Comparison of ENCODE assay signal across 13 mouse cellular contexts in the genomic region with DNA sequence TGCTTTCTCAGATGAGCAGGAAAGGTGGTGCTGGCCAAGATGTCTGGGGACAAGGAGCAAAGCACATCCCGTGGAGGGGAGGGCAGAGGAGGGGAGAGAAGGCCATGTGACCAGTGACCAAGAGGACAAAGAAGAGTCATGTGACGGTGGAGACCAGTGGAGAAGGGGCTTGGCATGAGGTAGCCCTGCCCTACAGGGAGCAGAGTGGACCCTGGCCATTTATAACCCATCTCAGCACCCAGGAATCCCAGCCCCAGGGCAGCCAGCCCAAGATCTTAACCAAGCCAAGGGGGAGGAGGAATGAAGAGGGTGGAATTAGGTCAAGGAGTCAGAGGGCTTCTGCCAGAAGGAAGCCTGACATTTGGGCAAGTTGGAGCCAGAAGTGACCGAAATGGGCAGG. TPM values are rescaled to one million over a fixed set of nuclear protein-coding genes. Genes with fewer than 3 reads are reported as not detected.
DNase-seq lines count a peak whose midpoint lies in the region; ATAC-seq and TF ChIP-seq lines count a peak whose summit lies in the region.
"Had no signal": no experiment of that assay in that cellular context is flagged by ENCODE, and none has a peak within 500 bp of the region (broad histone marks: within the 10 kb centered on the region; RNA-seq: fewer than 3 reads in every experiment).

No protein-coding gene starts in this region.

- peak; percentile 66 for DNase-seq in adrenal gland, postnatal 14 days
- no peak for DNase-seq in adrenal gland, postnatal 4 days (ENCODE audit: low spot score in 2 of 2)
- DNase-seq in midbrain, embryonic 10.5 days (ENCODE audit: low spot score): no peak
- peak; percentile 49 for DNase-seq in lung, adult 2 months
- DNase-seq in thymus, postnatal 36 days: no peak
- DNase-seq in embryo, embryonic 11 days: no peak
- DNase-seq in cerebellum, adult 18-20 months: no peak
- DNase-seq: forebrain, postnatal 0 days; liver had no signal

- no peaks in the 10 kb centered on the region; the same call in 1 of the 2 replicates for H3K4me1 ChIP-seq in midbrain, embryonic 15.5 days
- peaks cover 23% of the 10 kb centered on the region for H3K4me1 ChIP-seq in midbrain, embryonic 10.5 days
- H3K4me1 ChIP-seq in lung, adult 2 months (ENCODE audit: control insufficient read depth, insufficient read depth, low read length): peaks cover 12% of the 10 kb centered on the region

- H3K9me3 ChIP-seq in midbrain, embryonic 15.5 days: no peaks in the 10 kb centered on the region
- H3K9me3 ChIP-seq in midbrain, embryonic 10.5 days (replicated peaks): no peaks in the 10 kb centered on the region
- H3K9me3 ChIP-seq: neural tube, embryonic 15.5 days had no signal

- TF ChIP-seq CTCF in lung, adult 2 months (IDR thresholded peaks at IDR 0.05; ENCODE audit: insufficient read depth, low read length): no peak

- no peak overlapping the region for H3K9ac ChIP-seq in midbrain, embryonic 15.5 days
- H3K9ac ChIP-seq: forebrain, postnatal 0 days; neural tube, embryonic 15.5 days had no signal

- no peaks in the 10 kb centered on the region for H3K36me3 ChIP-seq in midbrain, embryonic 15.5 days (replicated peaks)
- no peaks in the 10 kb centered on the region for H3K36me3 ChIP-seq in midbrain, embryonic 10.5 days
- H3K36me3 ChIP-seq: neural tube, embryonic 15.5 days had no signal

- TF ChIP-seq POLR2A in lung, adult 2 months (IDR thresholded peaks at IDR 0.05; ENCODE audit: borderline replicate concordance, extremely low read depth, low read depth, low read length): no peak

- 0 out of 2 replicates have a peak, but pooled peaks have one; percentile 24 for ATAC-seq in midbrain, embryonic 15.5 days (replicated peaks)
- ATAC-seq: activated CD4-positive, CD25-positive, alpha-beta regulatory T cell, adult 4 months; forebrain, postnatal 0 days had no signal

- 65% methylated on average over 3 of the region's 3 CpGs for WGBS in midbrain, embryonic 15.5 days
- WGBS in midbrain, embryonic 10.5 days: 77% methylated on average over 3 of the region's 3 CpGs
- 40% methylated on average over 3 of the region's 3 CpGs for WGBS in lung, adult 2 months

- H3K27me3 ChIP-seq in midbrain, embryonic 15.5 days (replicated peaks): no peaks in the 10 kb centered on the region
- H3K27me3 ChIP-seq in midbrain, embryonic 10.5 days (ENCODE audit: low read depth, poor library complexity, severe bottlenecking): peaks cover 12% of the 10 kb centered on the region
- H3K27me3 ChIP-seq: neural tube, embryonic 15.5 days had no signal

- no peak overlapping the region for H3K27ac ChIP-seq in midbrain, embryonic 15.5 days
- H3K27ac ChIP-seq in midbrain, embryonic 10.5 days (replicated peaks): no peak overlapping the region
- H3K27ac ChIP-seq: neural tube, embryonic 15.5 days had no signal

- H3K4me2 ChIP-seq in midbrain, embryonic 15.5 days: no peak overlapping the region
- H3K4me2 ChIP-seq: neural tube, embryonic 15.5 days had no signal

- H3K4me3 ChIP-seq in midbrain, embryonic 15.5 days: no peak overlapping the region
- no peak overlapping the region for H3K4me3 ChIP-seq in midbrain, embryonic 10.5 days
- no peak overlapping the region for H3K4me3 ChIP-seq in lung, adult 2 months (replicated peaks; ENCODE audit: extremely low read depth, low read depth, low read length)
- H3K4me3 ChIP-seq: neural tube, embryonic 15.5 days had no signal

RNA-seq across cellular contexts. Expression of a gene that starts 3.2 kb away (rescaled TPM):
- 7.1 and 8.7 TPM in 2 replicates for total RNA-seq in adrenal gland, postnatal 14 days (2021)
- total RNA-seq in adrenal gland, postnatal 4 days (2021): 10 to 100 TPM; 15.3 to 17.6 TPM
- 27.5 and 27.7 TPM in 2 replicates for polyA plus RNA-seq in midbrain, embryonic 15.5 days (2015; fragmentation: Nextera tagmentation; extraction: Ambion mirVana)
- polyA plus RNA-seq in midbrain, embryonic 10.5 days (2016; fragmentation: Nextera tagmentation; extraction: Ambion mirVana): 14.7 and 17.1 TPM in 2 replicates
- polyA plus RNA-seq in lung, adult 2 months (2012; rRNA removed): 12.9 and 14.1 TPM in 2 replicates
- total RNA-seq: MEL had no signal
- polyA plus RNA-seq: activated CD4-positive, CD25-positive, alpha-beta regulatory T cell, adult 4 months had no signal

RNA-seq across cellular contexts. Expression of a gene that starts 47.2 kb away (rescaled TPM):
- total RNA-seq in adrenal gland, postnatal 14 days (2021): 0.83 and 1.2 TPM in 2 replicates
- 1 to 10 TPM; 2.1 to 2.3 TPM for total RNA-seq in adrenal gland, postnatal 4 days (2021)
- 0.59 and 0.73 TPM in 2 replicates for polyA plus RNA-seq in midbrain, embryonic 15.5 days (2015; fragmentation: Nextera tagmentation; extraction: Ambion mirVana)
- 1.5 and 1.7 TPM in 2 replicates for polyA plus RNA-seq in midbrain, embryonic 10.5 days (2016; fragmentation: Nextera tagmentation; extraction: Ambion mirVana)
- polyA plus RNA-seq in lung, adult 2 months (2012; rRNA removed): 20.3 and 22.1 TPM in 2 replicates
- total RNA-seq: MEL had no signal
- polyA plus RNA-seq: activated CD4-positive, CD25-positive, alpha-beta regulatory T cell, adult 4 months had no signal

Comparison
In these comparisons a context has a peak if more than half of its experiments do, and no peak if none do; other contexts are left out.
1. DNase-seq: peak in adrenal gland, postnatal 14 days (single experiment) and lung, adult 2 months (single experiment); none in adrenal gland, postnatal 4 days (0 of 2), midbrain, embryonic 10.5 days (single experiment), thymus, postnatal 36 days (0 of 2), embryo, embryonic 11 days (single experiment) and cerebellum, adult 18-20 months (0 of 2).